Mouse (Mus musculus): Measurements from ENCODE around the gene Parp4.

GRCm38 (mm10) chr14:56649448-56649847, 74.0 kb downstream of the Parp4 start:
- TF ChIP-seq CTCF (IDR thresholded peaks at IDR 0.05; ENCODE audit: low read depth, low read length) = no peak
- no peak for TF ChIP-seq POLR2A (IDR thresholded peaks at IDR 0.05; ENCODE audit: borderline replicate concordance, low read depth, low read length)
